Mouse (Mus musculus) forebrain, embryonic 12.5 days (tissue): Measurements from ENCODE around the gene Mrpl38. TPM values are rescaled to one million over a fixed set of nuclear protein-coding genes. Genes with fewer than 3 reads are reported as not detected.

ENCODE experiments used
- ATAC-seq: fragments of 200-750 bp; cut with Nextera tagmentation; 2 replicates; pipeline ENCODE4 v1.8.0; 2017; ENCODE audit warnings: moderate TSS enrichment; ENCODE audit not compliant: low FRiP score
- H3K27ac ChIP-seq: fragments of 300-500 bp; sonication (generic); 2 replicates; pipeline ENCODE4 v1.5.1; 2016; ENCODE audit warnings: mild to moderate bottlenecking
- H3K27me3 ChIP-seq: fragments of 300-500 bp; sonication (generic); 2 replicates; pipeline ENCODE4 v1.6.1; 2016; ENCODE audit warnings: mild to moderate bottlenecking
- H3K36me3 ChIP-seq: fragments of 300-500 bp; sonication (generic); replicated peaks from 2 replicates; pipeline ENCODE4 v1.6.1; 2016; ENCODE audit warnings: mild to moderate bottlenecking
- H3K4me1 ChIP-seq: fragments of 300-500 bp; sonication (generic); 2 replicates; pipeline ENCODE4 v1.6.1; 2016
- H3K4me2 ChIP-seq: fragments of 300-500 bp; sonication (generic); 2 replicates; pipeline ENCODE4 v1.6.1; 2016; ENCODE audit warnings: mild to moderate bottlenecking, moderate library complexity
- H3K4me3 ChIP-seq: fragments of 300-500 bp; sonication (generic); replicated peaks from 2 replicates; pipeline ENCODE4 v1.5.1; 2016; ENCODE audit warnings: mild to moderate bottlenecking
- H3K9ac ChIP-seq: fragments of 300-500 bp; sonication (generic); 2 replicates; pipeline ENCODE4 v1.6.1; 2016; ENCODE audit warnings: mild to moderate bottlenecking
- H3K9me3 ChIP-seq: fragments of 300-500 bp; sonication (generic); 2 replicates; pipeline ENCODE4 v1.6.1; 2016
- WGBS: fragments of 180-500 bp; shearing (Covaris S2); methylation state at CpG from one replicate; pipeline ENCODE4 v1.1.7; 2016; 5-methylcytosine and 5-hydroxymethylcytosine counted together
- polyA plus RNA-seq: library from polyadenylated mRNA; unstranded; fragments of >200 nt; fragmentation: Nextera tagmentation; extraction: Ambion mirVana; gene quantifications from 2 replicates; pipeline ENCODE4 v1.2.1, GENCODE M21; 2016

Gene Mrpl38
- polyA plus RNA-seq, 1 experiment from 2014 or later = 90.5 TPM

DNA sequence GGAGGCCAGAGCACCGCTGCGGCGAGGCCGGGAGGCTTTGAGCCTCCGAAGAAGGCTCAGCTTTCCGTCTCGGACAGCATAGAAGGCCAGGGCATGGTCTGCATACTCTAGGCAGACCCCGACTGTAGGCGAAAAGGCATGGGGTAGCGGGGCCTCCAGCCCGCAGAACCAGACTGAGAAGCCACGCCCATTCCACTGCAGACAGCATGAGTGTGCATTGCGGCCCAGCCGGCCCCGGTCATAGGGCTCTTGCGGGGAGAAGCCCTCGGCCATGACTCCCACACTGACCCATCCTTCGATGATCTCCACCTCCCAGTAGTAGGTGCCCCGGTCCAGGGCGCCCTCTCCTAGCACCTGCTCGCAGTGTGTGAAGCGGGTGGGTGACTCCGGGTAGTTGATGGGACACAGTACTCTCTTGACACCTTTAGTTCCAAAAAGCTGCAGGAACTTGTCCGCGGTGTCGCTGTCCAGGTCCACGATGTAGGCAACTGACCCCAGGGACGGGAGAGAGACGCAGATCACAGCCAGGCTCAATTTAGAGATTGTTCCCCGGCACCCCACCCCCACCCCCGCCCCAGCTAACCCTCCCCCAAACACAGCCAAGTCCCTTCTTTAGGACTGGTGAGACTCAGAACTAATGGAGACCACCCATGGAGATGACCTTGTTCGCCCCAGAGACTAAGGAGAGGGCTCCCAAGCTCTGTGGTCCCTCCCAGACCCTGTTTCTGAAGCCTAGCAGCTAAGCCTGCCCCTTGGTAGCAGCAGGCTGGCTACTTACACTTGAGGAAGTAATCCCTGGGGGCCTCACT, 32.3 kb downstream of the Mrpl38 start:
- no peak for ATAC-seq
- Histone ChIP-seq H3K27ac (no peak overlapping the region), H3K9me3 (no peaks in the 10 kb centered on the region), H3K27me3 (peaks cover 65% of the 10 kb centered on the region), H3K36me3 (no peaks in the 10 kb centered on the region), H3K4me1 (peaks cover 64% of the 10 kb centered on the region), H3K4me2 (peak overlapping the region; percentile 36), H3K9ac (0 out of 2 replicates have a peak overlapping the region, but pooled peaks have one; percentile 38), H3K4me3 (peak overlapping the region; percentile 5; the same call in 1 of the 2 replicates)
- 19% methylated on average over 32 of the region's 32 CpGs for WGBS

GRCm38 (mm10) chr11:116105065-116105464, 33.6 kb downstream of the Mrpl38 start:
- peaks cover 52% of the 10 kb centered on the region for H3K27me3 ChIP-seq
- no peak overlapping the region for H3K27ac ChIP-seq
- H3K4me3 ChIP-seq = no peak overlapping the region
- no peaks in the 10 kb centered on the region for H3K9me3 ChIP-seq
- H3K4me1 ChIP-seq = peaks cover 61% of the 10 kb centered on the region
- H3K36me3 ChIP-seq = no peaks in the 10 kb centered on the region
- no peak overlapping the region for H3K4me2 ChIP-seq
- H3K9ac ChIP-seq = no peak overlapping the region
- 93% methylated on average over 2 of the region's 2 CpGs for WGBS
- no peak for ATAC-seq

GRCm38 (mm10) chr11:116104006-116104646, 34.5 kb downstream of the Mrpl38 start:
- H3K27ac ChIP-seq = 0 out of 2 replicates have a peak overlapping the region, but pooled peaks have one; percentile 38
- no peak overlapping the region for H3K4me2 ChIP-seq
- H3K9me3 ChIP-seq = no peaks in the 10 kb centered on the region
- H3K4me1 ChIP-seq = peaks cover 52% of the 10 kb centered on the region
- ATAC-seq = no peak
- peak overlapping the region; percentile 18; the same call in 1 of the 2 replicates for H3K9ac ChIP-seq
- H3K36me3 ChIP-seq = no peaks in the 10 kb centered on the region
- peaks cover 43% of the 10 kb centered on the region for H3K27me3 ChIP-seq
- no peak overlapping the region for H3K4me3 ChIP-seq
- WGBS = 44% methylated on average over 14 of the region's 14 CpGs

DNA sequence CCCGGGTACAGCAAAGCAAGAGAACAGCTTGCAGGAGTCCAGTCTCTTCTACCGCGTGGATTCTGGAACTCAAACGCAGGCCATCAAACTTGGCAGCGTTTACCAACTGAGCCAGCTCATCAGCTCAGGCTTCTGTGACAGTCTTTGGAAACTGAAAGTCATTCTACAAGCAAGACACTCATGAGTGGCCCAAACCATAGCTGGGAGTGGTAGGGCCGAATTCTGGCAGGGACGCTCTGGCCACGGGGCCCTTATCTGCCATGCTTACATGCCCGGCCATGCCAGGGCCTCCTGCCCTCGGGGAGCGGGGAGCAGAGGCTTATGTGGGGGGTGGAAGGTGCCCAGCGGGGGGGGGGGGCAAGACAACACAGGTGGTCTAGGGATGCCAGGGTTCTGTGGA, 35.1 kb downstream of the Mrpl38 start:
- H3K4me1 ChIP-seq = peaks cover 47% of the 10 kb centered on the region
- no peak overlapping the region for H3K27ac ChIP-seq
- peaks cover 38% of the 10 kb centered on the region for H3K27me3 ChIP-seq
- H3K9ac ChIP-seq = peak overlapping the region; percentile 18; the same call in 1 of the 2 replicates
- no peak overlapping the region for H3K4me2 ChIP-seq
- H3K4me3 ChIP-seq = no peak overlapping the region
- 84% methylated on average over 12 of the region's 12 CpGs for WGBS
- ATAC-seq = no peak
- H3K36me3 ChIP-seq = no peaks in the 10 kb centered on the region
- H3K9me3 ChIP-seq = no peaks in the 10 kb centered on the region

GRCm38 (mm10) chr11:116102472-116102871, 36.2 kb downstream of the Mrpl38 start:
- no peaks in the 10 kb centered on the region for H3K9me3 ChIP-seq
- WGBS = 50% methylated on average over 3 of the region's 4 CpGs
- no peak overlapping the region for H3K9ac ChIP-seq
- no peaks in the 10 kb centered on the region for H3K36me3 ChIP-seq
- peaks cover 27% of the 10 kb centered on the region for H3K27me3 ChIP-seq
- peaks cover 38% of the 10 kb centered on the region for H3K4me1 ChIP-seq
- H3K4me2 ChIP-seq = no peak overlapping the region
- no peak for ATAC-seq
- peak overlapping the region; percentile 84 for H3K27ac ChIP-seq
- H3K4me3 ChIP-seq = no peak overlapping the region

DNA sequence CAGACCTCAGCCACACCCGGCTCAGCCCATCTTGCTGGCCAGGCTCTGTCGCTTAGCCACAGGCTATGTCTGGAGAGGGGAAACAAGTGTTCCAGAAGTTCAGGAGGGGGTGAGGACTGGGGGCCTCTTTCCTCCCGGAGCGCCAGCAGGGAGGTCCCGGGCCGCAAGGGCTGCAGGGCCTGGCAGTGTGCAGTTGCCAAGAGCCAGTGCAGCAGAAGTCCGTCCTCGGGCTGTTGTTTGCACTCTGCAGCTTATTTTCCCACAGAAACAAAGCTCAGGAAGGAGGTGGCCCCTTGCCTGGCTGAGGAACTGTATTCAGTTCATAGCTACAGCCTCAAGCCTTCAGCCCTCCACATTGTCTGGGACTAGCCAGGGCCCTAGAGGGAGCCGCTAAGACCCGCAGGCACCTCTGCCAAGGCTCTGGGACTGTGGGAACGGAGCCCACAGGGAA, 36.7 kb downstream of the Mrpl38 start:
- 12% methylated on average over 11 of the region's 11 CpGs for WGBS
- H3K4me3 ChIP-seq = no peak overlapping the region
- H3K27me3 ChIP-seq = peaks cover 21% of the 10 kb centered on the region
- H3K9ac ChIP-seq = peak overlapping the region; percentile 44; the same call in 1 of the 2 replicates
- no peak overlapping the region for H3K4me2 ChIP-seq
- peak overlapping the region; percentile 84 for H3K27ac ChIP-seq
- H3K36me3 ChIP-seq = no peaks in the 10 kb centered on the region
- ATAC-seq = no peak
- peaks cover 33% of the 10 kb centered on the region for H3K4me1 ChIP-seq
- H3K9me3 ChIP-seq = no peaks in the 10 kb centered on the region

- no peak overlapping the region for H3K4me2 ChIP-seq
- H3K36me3 ChIP-seq = no peaks in the 10 kb centered on the region
- peaks cover 22% of the 10 kb centered on the region for H3K4me1 ChIP-seq
- H3K27me3 ChIP-seq = peaks cover 10% of the 10 kb centered on the region
- H3K27ac ChIP-seq = no peak overlapping the region
- H3K4me3 ChIP-seq = no peak overlapping the region
- H3K9ac ChIP-seq = no peak overlapping the region
- ATAC-seq = no peak
- WGBS = 84% methylated on average over 7 of the region's 7 CpGs
- no peaks in the 10 kb centered on the region for H3K9me3 ChIP-seq
Measured at GRCm38 (mm10) chr11:116100839-116101238, 37.8 kb downstream of the Mrpl38 start.

DNA sequence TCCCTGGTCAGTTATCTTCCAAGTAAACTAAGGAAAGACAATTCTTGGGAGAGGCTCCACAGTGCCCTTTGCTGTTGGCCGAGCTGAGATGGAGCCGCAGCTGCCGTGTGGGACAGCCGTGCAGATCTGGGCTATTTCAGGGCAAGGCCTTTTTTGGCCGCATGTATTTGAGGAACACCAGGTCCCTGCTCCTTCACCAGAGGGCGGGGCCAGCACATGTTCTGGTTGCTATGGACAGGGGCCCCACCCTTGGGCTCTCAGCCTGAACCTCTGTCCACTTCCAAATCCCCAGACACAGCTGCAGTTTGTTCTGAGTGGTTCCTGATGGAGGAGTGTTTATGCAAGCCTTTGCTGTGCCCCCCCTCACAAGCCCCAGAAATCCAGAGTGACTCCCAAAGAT, 38.3 kb downstream of the Mrpl38 start:
- Histone ChIP-seq H3K4me1 (peaks cover 22% of the 10 kb centered on the region), H3K36me3 (no peaks in the 10 kb centered on the region), H3K4me3 (no peak overlapping the region), H3K9ac (no peak overlapping the region), H3K9me3 (no peaks in the 10 kb centered on the region), H3K27me3 (peaks cover 6% of the 10 kb centered on the region), H3K27ac (no peak overlapping the region), H3K4me2 (no peak overlapping the region)
- no peak for ATAC-seq
- 84% methylated on average over 6 of the region's 6 CpGs for WGBS

- H3K4me2 ChIP-seq = no peak overlapping the region
- H3K9me3 ChIP-seq = no peaks in the 10 kb centered on the region
- ATAC-seq = no peak
- no peaks in the 10 kb centered on the region for H3K36me3 ChIP-seq
- H3K27ac ChIP-seq = no peak overlapping the region
- H3K9ac ChIP-seq = no peak overlapping the region
- peaks cover 20% of the 10 kb centered on the region for H3K4me1 ChIP-seq
- WGBS = 94% methylated on average over 6 of the region's 6 CpGs
- no peak overlapping the region for H3K4me3 ChIP-seq
- H3K27me3 ChIP-seq = no peaks in the 10 kb centered on the region
Measured at GRCm38 (mm10) chr11:116099462-116099861, 39.2 kb downstream of the Mrpl38 start.

GRCm38 (mm10) chr11:116098711-116099460, 39.8 kb downstream of the Mrpl38 start:
- no peak overlapping the region for H3K4me3 ChIP-seq
- no peak overlapping the region for H3K4me2 ChIP-seq
- no peaks in the 10 kb centered on the region for H3K27me3 ChIP-seq
- H3K36me3 ChIP-seq = no peaks in the 10 kb centered on the region
- no peak for ATAC-seq
- no peak overlapping the region for H3K9ac ChIP-seq
- H3K9me3 ChIP-seq = no peaks in the 10 kb centered on the region
- peaks cover 14% of the 10 kb centered on the region for H3K4me1 ChIP-seq
- 79% methylated on average over 14 of the region's 14 CpGs for WGBS
- H3K27ac ChIP-seq = no peak overlapping the region

- no peaks in the 10 kb centered on the region for H3K36me3 ChIP-seq
- no peaks in the 10 kb centered on the region for H3K9me3 ChIP-seq
- no peaks in the 10 kb centered on the region for H3K27me3 ChIP-seq
- H3K4me2 ChIP-seq = no peak overlapping the region
- H3K9ac ChIP-seq = no peak overlapping the region
- no peaks in the 10 kb centered on the region for H3K4me1 ChIP-seq
- no peak overlapping the region for H3K27ac ChIP-seq
- 95% methylated on average over 5 of the region's 5 CpGs for WGBS
- H3K4me3 ChIP-seq = no peak overlapping the region
- no peak for ATAC-seq
Measured at GRCm38 (mm10) chr11:116096213-116097108, 42.2 kb downstream of the Mrpl38 start.
